Mouse (Mus musculus) adrenal gland (tissue): ENCODE data around the gene Slc1a1.

ENCODE experiments used
- intact Hi-C: fragments of 180-260 bp; cut with DNase I; formaldehyde crosslinking; loops from one replicate; pipeline ENCODE4 v1.15.1; 2025
- long read RNA-seq, 2 experiments: library from polyadenylated mRNA; unstranded; transcript quantifications; one replicate each; pipeline ENCODE4 v2.0.0; 2020; ENCODE audit warnings: borderline replicate concordance in 1 of 2; ENCODE audit not compliant: insufficient replicate concordance in 1 of 2

Slc1a1 gene
- long read RNA-seq, experiment 1, result 0 reads
- long read RNA-seq, experiment 2, result 0 reads

DNA sequence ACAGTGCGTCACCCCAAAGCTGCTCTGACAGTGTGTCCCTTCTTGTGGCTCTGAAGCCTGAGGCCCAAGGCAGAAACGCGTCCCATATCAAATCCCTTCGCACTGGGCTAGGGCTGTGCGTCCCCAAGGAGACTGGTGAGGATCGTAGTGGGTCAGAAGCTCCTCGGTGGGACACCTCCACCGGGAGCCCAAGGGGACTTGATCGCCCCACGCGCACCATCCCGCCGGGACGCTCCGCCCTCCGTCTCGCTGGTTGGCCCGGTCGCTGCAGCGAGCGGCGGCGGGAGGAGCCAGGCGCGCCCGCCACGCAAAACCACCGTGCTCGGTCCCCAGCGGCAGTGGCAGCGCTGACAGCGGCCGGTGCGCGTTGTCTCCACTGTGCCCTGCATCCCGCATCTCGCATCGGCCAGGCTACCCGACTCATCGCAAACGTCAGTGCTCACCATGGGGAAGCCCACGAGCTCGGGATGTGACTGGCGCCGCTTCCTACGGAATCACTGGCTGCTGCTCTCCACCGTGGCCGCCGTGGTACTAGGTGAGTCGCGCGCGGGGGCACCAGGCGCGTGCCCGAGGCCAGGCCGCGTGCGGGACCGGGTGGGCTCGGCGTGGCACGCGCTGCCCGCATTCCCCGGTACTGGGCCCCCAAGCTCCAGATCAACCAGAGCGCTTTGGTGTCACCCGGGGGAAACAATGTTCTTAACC lies at the start of gene Slc1a1:
Slc1a1 (plus strand) TSS at position 252 of the 702 bp plus-strand sequence.
- intact Hi-C loops, result loop anchor here (1.0 kb wide), 1 partner anchor 15 kb away; no protein-coding TSS in a partner anchor

GRCm38 (mm10) chr19:28790196-28790595 lies 44.7 kb upstream of the Slc1a1 start:
- intact Hi-C loops, result no loop called here

DNA sequence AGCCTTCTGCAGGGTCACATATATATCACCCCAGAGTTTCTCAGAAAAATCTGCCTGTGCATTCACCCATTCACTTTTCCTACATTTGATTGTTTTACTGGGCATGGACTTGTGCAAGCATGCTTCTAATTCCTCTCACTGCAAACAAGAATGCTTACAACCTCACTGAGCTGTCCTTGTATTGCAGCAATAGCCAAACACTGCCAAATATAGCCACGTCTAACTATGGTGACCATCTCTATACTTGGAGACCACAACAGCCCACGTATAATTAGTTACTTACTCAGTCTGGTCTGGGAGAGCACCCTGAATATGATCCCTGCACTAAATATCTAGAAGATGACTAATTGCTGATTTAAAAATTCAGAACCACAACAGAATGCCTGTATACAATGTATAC lies 41.5 kb upstream of the Slc1a1 start:
- intact Hi-C loops, result no loop called here

DNA sequence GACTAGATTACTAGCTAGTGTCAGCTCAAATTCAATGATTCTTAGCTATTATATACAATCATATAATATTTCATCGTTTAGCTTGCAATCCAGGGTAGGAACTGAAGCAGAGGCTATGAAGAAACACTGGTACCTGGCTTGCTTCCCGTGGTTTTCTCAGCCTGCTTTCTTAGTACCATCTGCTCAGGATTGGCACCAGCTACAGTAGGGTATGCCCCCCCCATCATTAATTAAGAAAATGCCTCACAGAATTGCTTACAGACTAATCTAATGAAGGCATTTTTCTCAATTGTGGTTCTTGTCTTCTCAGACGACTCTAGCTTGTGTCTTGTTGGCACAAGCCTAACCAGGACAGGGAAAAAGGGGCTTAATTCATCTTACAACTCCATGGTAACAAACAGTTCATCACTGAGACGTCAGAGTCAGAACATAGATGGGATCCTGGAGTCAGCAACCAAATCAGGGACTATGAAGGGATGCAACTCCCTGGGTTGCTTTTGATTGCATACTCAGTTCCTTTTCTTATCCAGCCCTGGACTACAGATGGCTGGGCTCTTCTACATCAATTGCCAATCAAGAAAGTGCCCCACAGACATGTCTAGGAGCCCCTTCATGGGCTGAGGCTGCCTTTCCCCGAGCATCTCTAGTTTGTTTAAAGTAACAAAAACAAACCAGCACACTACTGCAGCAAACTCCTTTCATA lies 38.6 kb upstream of the Slc1a1 start:
- intact Hi-C loops, result no loop called here

DNA sequence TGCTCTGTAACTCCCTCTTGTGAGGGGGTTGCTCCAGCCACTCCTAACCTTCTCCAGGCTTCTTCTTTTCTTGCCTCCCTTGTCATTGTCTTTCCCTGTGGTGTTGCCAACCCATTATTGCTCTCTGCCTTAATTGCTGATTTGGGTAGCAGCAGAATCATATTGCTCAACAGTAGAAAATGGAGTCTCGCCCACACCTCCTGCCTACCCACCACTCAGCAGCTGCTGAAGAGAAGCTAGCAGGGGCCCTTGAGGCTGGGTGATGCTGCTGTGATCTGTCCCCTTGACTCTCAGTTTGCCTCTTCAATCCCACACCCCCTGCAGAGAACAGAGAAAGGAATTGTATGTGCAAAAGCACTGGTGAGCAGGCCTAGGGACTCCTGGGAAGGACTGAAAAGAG lies 37.9 kb upstream of the Slc1a1 start:
- intact Hi-C loops, result no loop called here

GRCm38 (mm10) chr19:28797611-28798010 lies 37.2 kb upstream of the Slc1a1 start:
- intact Hi-C loops, result no loop called here

GRCm38 (mm10) chr19:28800448-28800847 lies 34.4 kb upstream of the Slc1a1 start:
- intact Hi-C loops, result no loop called here

DNA sequence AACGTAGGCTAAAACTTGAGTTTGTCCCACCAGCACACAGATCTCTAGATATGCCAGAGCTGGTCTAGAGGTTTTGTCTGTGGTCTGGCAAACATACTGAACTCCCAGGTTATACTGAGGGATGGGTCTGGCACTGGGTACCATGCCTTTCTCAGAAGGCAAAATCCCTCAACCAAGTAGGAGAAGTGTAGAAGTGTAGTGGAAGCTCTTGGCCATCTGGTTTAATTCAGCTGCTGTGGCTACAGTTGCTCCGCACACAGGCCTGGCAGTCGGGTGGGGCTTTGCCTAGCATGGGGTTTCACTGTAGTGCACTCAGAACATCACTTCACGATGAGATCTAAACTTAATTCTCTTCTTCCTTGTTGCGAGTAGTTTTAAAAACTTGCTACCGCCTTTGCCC lies 28.6 kb upstream of the Slc1a1 start:
- intact Hi-C loops, result no loop called here

DNA sequence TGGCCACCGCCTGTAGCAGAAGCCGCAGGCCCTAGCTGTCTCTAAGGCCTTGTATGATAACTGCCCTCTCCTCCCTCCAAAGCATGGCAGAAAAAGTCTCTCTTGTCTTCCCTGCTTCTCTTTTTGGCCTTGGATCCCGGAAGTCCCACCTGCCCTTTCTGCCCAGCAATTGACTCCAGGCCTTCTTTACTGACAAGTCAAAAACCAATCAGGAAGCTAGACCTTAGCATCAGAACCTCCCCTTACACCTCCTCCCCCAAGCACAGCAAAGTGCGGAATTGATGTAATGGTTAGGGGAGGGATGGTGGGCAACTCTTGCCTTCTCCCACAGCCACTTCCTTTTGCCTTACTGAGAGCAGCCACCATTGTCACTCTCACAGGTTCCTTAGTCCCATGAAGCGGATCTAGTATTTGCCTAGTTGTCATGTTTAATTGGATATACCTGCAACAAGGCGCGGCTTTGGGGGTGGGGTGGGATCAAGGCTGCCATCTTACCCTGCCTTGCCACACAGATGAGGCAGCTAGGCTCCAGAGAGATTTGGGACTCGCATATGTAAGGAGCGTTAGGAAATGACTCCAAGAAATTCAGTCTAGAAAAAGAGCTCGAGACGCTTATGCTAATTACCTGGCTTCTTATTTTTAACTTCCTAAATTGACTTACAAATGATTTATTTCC lies 27.9 kb upstream of the Slc1a1 start:
- intact Hi-C loops, result no loop called here

GRCm38 (mm10) chr19:28807497-28807871 lies 27.4 kb upstream of the Slc1a1 start:
- intact Hi-C loops, result no loop called here

DNA sequence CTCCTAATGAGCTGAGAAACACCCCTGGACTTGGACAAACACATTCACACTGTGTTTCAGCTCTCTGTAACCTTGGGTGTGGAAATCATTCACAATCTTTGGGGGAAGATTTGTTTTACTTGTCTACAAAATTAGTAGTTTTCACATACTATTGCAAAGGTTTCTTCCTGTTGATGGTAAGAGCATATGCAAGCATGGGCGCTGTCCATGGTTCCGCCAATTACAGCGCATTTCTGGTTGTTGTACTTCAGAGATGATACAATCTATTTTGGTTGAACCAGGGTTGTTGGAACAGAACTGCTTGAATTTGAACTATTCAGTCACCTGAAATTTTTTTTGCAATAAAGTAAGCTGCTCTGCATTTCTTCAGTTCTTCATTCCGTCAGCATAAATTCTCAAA lies 16.6 kb upstream of the Slc1a1 start:
- intact Hi-C loops, result no loop called here

DNA sequence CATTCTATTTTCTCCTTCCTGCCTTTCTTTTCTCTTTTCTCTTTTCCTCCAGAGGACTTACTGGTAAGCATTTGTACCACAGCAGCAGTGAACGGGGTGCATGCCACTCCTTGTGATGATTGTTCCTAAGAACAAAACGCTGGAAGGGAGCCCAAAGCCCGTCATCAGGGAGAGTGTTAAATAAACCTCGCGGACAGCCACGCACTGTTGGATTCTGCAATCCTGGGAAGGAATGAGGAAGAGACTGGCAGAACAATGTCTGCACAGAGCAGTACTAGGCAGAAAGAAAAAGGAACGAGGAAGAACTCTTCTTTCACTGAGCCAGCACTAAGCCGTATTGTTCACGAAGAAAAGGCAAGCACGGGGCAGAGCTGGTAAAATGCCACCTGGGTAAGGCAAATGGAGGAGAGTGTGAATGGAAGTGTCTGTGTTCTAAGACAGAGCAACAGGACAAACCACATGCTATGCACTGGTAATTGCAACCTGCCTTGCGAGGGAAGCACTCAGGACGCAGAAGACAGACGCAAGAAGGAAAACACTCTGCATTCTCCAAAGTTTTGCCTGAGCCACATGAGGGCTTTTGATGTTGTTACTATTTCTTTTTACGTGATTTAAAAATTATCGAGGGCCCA lies 7.0 kb upstream of the Slc1a1 start:
- intact Hi-C loops, result no loop called here

DNA sequence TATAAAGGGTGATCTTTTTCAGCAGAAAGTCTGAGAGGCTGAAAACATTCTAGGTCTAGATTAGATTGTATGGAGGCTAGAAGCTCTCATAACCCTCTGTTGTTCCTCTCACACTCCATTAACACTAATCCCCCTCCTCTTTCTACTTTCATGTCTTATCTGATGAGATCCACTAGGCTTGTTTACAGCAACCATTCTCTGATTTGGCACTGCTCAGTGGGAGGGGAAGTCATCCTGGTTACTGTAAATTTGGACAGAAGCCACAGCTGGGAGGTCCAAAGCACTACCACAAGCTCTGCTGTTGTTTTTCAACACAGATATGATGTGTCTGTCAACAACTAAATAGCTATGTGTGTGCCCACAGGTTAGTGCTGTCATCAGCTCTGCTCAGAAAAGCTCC lies 3.5 kb upstream of the Slc1a1 start:
- intact Hi-C loops, result no loop called here

DNA sequence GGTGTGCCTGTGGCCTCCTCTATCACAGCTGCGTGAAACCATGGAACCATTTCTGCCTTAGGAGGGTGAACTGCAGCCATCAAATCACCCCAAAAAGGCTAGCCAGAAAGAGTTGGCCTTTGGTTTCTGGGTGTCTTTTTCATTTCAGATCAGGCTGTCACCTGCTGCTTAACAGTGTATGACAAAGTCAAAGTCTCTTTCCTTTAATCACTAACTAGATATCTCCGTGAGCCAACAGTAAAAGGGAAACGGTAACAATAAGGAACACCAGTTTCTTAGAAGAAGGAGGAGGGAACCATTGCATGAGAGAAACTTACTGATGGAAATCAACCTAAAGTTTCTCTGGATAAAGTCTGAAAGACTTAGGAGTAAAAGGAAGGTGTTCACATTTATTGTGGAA lies 2.2 kb upstream of the Slc1a1 start:
- intact Hi-C loops, result no loop called here

- intact Hi-C loops, result no loop called here
These were observed 461 bp upstream of the Slc1a1 start for GRCm38 (mm10) chr19:28834388-28834787.

DNA sequence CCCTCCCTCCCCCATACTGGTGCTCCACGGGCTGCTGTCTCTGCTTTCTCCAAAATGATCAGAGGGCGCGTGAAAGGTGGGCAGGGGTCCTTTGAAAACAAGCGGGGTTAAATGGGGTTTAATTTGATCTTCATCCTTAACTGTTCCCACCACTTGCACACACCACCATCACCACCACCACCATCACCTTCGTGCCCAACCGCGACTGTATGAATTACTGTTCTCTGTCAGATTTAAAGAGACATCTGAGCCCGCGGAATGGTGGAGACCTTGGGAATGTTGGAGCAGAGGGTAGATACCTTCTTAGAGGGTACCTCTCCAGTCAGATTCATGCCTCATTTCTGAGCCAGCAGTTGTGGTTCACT lies 633 bp downstream of the Slc1a1 start:
- intact Hi-C loops, result loop anchor here (1.0 kb wide), 1 partner anchor 15 kb away; no protein-coding TSS in a partner anchor

DNA sequence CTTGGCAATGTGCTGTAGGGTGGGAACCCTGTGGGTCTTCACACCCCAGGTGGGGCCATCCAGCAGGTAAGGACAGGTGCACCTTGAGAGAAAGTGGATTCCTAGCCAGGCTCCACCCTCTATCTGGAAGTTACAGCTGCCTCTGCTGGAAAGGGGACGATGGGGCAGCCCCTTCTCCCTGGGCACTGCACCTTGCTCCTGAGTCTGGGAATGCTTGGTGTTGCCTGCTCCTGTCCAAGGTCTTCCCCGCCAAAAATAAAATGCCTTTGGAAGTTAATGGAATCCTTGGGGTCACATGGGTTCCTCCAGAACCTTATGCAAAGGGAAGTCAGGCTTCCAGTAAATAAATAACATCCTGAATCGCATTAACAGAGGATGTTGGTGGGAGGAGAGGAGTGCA lies 1.3 kb downstream of the Slc1a1 start:
- intact Hi-C loops, result no loop called here

- intact Hi-C loops, result no loop called here
These were observed 2.0 kb downstream of the Slc1a1 start for GRCm38 (mm10) chr19:28836651-28837410.

GRCm38 (mm10) chr19:28838796-28839195 lies 3.9 kb downstream of the Slc1a1 start:
- intact Hi-C loops, result no loop called here

GRCm38 (mm10) chr19:28844946-28845710 lies 10.3 kb downstream of the Slc1a1 start:
- intact Hi-C loops, result no loop called here
